Mouse (Mus musculus) kidney, postnatal 0 days (tissue): ENCODE measurements around the gene Gprc5c. TPM values are rescaled to one million over a fixed set of nuclear protein-coding genes. Genes with fewer than 3 reads are reported as not detected.

ENCODE experiments used
- ATAC-seq: fragments of 200-750 bp; cut with Nextera tagmentation; replicated peaks from 2 replicates; pipeline ENCODE4 v1.8.0; 2017; ENCODE audit warnings: low read depth, moderate number of reproducible peaks, moderate TSS enrichment, moderate library complexity; ENCODE audit not compliant: low FRiP score
- DNase-seq: peaks from one replicate; pipeline ENCODE4 v3.0.0-alpha.2; 2016; ENCODE audit warnings: low spot score
- H3K27ac ChIP-seq: fragments of 300-500 bp; sonication (generic); 2 replicates; pipeline ENCODE4 v1.5.1; 2014; ENCODE audit warnings: mild to moderate bottlenecking
- H3K27me3 ChIP-seq: fragments of 300-500 bp; sonication (generic); 2 replicates; pipeline ENCODE4 v1.6.1; 2014; ENCODE audit warnings: low read length, mixed read lengths; ENCODE audit not compliant: insufficient read depth
- H3K36me3 ChIP-seq: fragments of 300-500 bp; sonication (generic); 2 replicates; pipeline ENCODE4 v1.6.1; 2014; ENCODE audit warnings: low read length, mixed read lengths; ENCODE audit not compliant: insufficient read depth
- H3K4me1 ChIP-seq: fragments of 300-500 bp; sonication (generic); replicated peaks from 2 replicates; pipeline ENCODE4 v1.6.1; 2014; ENCODE audit warnings: antibody characterized with exemption, low read length, mixed read lengths; ENCODE audit not compliant: insufficient read depth
- H3K4me2 ChIP-seq: fragments of 300-500 bp; sonication (generic); 2 replicates; pipeline ENCODE4 v1.6.1; 2014; ENCODE audit warnings: mild to moderate bottlenecking, low read length, moderate library complexity, mixed read lengths
- H3K4me3 ChIP-seq: fragments of 300-500 bp; sonication (generic); replicated peaks from 2 replicates; pipeline ENCODE4 v1.5.1; 2014; ENCODE audit warnings: low read depth, low read length
- H3K9ac ChIP-seq: fragments of 300-500 bp; sonication (generic); 2 replicates; pipeline ENCODE4 v1.6.1; 2014; ENCODE audit warnings: low read depth, low read length
- H3K9me3 ChIP-seq: fragments of 300-500 bp; sonication (generic); replicated peaks from 2 replicates; pipeline ENCODE4 v1.6.1; 2016; ENCODE audit warnings: low read length, inconsistent platforms, mixed read lengths
- CTCF ChIP-seq: IDR thresholded peaks from 2 replicates; pipeline ENCODE4 v1.5.1; 2016; ENCODE audit warnings: antibody characterized with exemption, low read depth, mild to moderate bottlenecking, moderate library complexity
- WGBS: fragments of 180-500 bp; shearing (Covaris S2); extraction: QIAGEN DNeasy Blood & Tissue Kit; methylation state at CpG from one replicate; pipeline ENCODE4 v1.1.7; 2014; 5-methylcytosine and 5-hydroxymethylcytosine counted together
- polyA plus RNA-seq: library from polyadenylated mRNA; unstranded; fragments of >200 nt; fragmentation: Nextera tagmentation; extraction: Ambion mirVana; gene quantifications from 2 replicates; pipeline ENCODE4 v1.2.1, GENCODE M21; 2015

Gene Gprc5c
- 118 and 131 TPM in 2 replicates for polyA plus RNA-seq

DNA sequence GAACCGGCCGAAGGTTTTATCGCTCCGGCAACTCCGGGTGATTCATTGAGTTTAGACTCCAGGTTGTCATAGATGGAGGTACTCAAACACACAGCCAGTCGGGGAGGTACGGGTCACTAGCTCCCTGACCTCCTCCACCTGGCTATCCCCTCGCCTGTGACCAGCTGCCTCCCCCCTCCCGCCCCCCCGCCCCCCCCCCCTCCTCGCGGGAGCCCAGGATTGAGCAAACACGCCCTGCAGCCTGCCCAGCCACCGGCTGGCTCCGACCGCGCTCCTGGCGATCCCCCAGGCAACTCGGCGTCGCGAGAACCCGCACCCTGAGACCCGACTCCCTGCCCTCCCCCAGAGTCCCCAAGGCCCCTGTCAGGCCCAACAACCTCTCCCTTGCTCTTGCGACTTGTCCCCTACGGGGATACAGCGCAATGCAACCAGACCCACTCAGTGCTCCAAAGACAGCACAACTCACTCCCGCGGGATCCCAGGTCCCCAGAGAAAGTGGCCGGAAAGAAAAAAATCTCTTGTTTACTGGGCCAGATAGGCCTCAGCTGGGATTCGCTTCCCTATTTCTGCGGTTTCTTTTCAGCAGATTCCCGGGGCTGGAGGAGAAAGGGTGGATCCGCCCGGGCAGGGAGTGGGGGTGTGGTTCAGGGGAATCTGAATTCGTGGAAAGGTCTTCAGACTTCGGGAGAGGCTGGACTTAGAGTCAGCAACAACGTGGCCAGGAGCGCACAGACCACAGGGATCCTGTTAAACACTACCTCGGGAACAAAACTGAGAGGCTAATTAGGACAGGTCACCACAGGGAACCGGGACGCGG, at the start of gene Gprc5c:
Gene Gprc5c, plus strand, starts transcription at position 701 of the 817 bp plus-strand sequence.
- H3K9me3 ChIP-seq: no peaks in the 10 kb centered on the region
- ATAC-seq (peak; percentile 81), DNase-seq (peak; percentile 90)
- H3K36me3 ChIP-seq: no peaks in the 10 kb centered on the region
- H3K9ac ChIP-seq: peak within 1 kb of the TSS; percentile 93
- H3K27me3 ChIP-seq: no peaks in the 10 kb centered on the region
- under 1% methylated on average over 39 of the region's 43 CpGs for WGBS
- peak within 1 kb of the TSS; percentile 64 for H3K4me2 ChIP-seq
- H3K27ac ChIP-seq: peak within 1 kb of the TSS; percentile 99
- TF ChIP-seq CTCF: no peak
- peaks cover 16% of the 10 kb centered on the region for H3K4me1 ChIP-seq
- peak within 1 kb of the TSS; percentile 95 for H3K4me3 ChIP-seq

DNA sequence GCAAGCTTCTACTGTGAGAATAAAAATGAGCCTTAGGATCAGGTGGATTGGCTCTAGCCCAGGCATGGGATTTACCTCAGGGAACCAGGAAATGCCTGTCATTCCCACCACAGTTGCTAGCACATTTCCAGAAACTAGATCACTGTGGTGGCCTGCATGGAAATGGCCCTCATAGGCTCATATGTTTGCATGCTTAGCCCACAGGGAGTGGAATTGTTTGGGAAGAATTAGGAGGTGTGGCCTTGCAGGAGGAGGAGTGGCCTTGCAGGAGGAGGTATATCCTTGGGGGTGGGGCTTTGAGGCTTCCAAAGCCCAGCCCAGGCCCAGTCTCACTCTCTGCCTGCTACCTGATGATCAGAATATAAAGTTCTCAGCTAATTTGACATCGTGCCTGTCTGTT, 49.0 kb upstream of the Gprc5c start:
- Histone ChIP-seq H3K4me1 (0 out of 2 replicates have a peak, but pooled peaks cover 3% of the 10 kb centered on the region), H3K9ac (no peak overlapping the region), H3K4me3 (no peak overlapping the region), H3K9me3 (no peaks in the 10 kb centered on the region), H3K36me3 (no peaks in the 10 kb centered on the region), H3K4me2 (no peak overlapping the region), H3K27me3 (no peaks in the 10 kb centered on the region), H3K27ac (no peak overlapping the region)
- DNase-seq (no peak), ATAC-seq (no peak)
- WGBS: 91% methylated on average over 1 of the region's 1 CpGs
- no peak for TF ChIP-seq CTCF

DNA sequence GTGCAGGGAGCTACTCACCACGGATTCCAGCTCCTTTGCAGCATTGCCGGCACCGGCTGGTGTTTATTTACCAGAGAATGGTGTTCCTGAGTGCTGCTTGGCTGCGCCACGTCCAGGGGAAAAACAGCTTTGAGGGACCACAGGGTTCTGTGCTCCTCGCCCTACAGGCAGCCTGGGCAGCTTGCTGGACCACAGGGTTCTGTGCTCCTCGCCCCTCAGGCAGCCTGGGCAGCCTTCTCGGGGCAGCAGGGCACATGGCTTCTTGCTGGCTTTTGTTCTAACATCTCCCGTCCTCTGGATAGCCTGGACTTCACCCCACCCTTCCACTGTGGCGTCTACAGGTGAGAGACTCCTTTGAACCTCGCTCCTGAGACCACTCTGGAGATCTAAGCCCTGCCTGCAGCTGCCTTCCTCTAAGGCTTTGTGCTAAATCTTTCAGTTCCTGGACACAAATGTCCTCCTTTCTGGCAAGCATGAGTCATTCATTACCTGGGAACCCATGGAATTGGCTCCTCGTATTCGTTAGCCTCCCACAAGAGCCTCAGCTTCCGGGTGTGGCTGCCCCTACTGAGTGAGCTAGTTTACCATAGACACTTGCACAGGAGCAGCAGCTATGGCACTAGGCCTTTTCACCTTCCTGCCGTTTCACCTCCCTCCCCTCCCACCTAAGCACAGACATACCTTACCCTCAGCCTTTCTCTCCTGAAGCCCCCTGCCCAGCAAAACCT, 48.2 kb upstream of the Gprc5c start:
- Histone ChIP-seq H3K9ac (no peak overlapping the region), H3K4me2 (no peak overlapping the region), H3K36me3 (no peaks in the 10 kb centered on the region), H3K4me3 (no peak overlapping the region), H3K9me3 (no peaks in the 10 kb centered on the region), H3K27ac (no peak overlapping the region), H3K4me1 (0 out of 2 replicates have a peak, but pooled peaks cover 3% of the 10 kb centered on the region), H3K27me3 (no peaks in the 10 kb centered on the region)
- DNase-seq: no peak
- no peak for ATAC-seq
- 55% methylated on average over 15 of the region's 15 CpGs for WGBS
- no peak for TF ChIP-seq CTCF

DNA sequence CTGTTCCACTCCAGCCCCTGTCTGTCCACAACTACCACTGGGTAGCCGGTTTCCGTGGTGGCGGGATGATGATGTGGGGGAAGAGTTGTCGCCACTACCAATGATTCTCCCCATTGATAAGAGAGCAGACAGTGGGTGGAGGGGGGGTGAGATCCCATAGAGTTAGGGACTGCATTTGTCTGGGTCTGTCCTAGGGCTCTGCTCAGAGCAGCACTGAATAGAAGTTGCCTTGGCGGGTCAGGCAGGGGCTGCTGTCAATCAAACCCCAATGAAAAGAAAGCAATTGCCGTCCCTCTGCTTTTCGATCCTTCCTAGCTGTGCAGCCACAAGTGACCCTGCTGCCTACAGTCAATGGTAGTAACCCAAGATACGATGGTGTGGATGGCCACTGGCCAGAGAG, 47.0 kb upstream of the Gprc5c start:
- no peak overlapping the region for H3K27ac ChIP-seq
- no peaks in the 10 kb centered on the region for H3K27me3 ChIP-seq
- 64% methylated on average over 8 of the region's 8 CpGs for WGBS
- DNase-seq: no peak
- no peak overlapping the region for H3K4me3 ChIP-seq
- no peak overlapping the region for H3K9ac ChIP-seq
- 0 out of 2 replicates have a peak, but pooled peaks cover 3% of the 10 kb centered on the region for H3K4me1 ChIP-seq
- no peak overlapping the region for H3K4me2 ChIP-seq
- ATAC-seq: no peak
- H3K9me3 ChIP-seq: no peaks in the 10 kb centered on the region
- no peaks in the 10 kb centered on the region for H3K36me3 ChIP-seq
- no peak for TF ChIP-seq CTCF

DNA sequence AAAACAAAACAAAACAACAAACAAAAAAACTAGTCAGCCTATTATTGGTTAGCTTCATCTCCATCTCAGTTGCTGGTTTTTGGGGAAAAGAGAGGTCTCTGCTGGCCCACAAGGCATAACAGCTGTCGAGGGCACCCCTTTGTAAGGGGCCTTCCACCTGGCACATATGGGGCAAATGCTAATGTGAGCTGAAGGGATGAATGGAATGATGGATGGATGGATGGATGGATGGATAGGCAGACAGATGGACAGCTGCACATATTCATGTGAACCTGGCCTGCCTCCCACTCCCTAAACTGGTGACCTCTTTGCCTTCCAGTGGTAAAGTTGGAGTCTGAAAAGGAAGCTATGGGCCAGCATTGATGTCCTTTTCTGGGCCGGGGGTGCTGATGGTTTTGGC, 43.9 kb upstream of the Gprc5c start:
- H3K9ac ChIP-seq: no peak overlapping the region
- H3K36me3 ChIP-seq: no peaks in the 10 kb centered on the region
- no peaks in the 10 kb centered on the region for H3K9me3 ChIP-seq
- no peak for DNase-seq
- no peak overlapping the region for H3K4me2 ChIP-seq
- ATAC-seq: no peak
- H3K4me1 ChIP-seq: 0 out of 2 replicates have a peak, but pooled peaks cover 3% of the 10 kb centered on the region
- WGBS: 82% methylated on average over 2 of the region's 2 CpGs
- no peaks in the 10 kb centered on the region for H3K27me3 ChIP-seq
- H3K4me3 ChIP-seq: no peak overlapping the region
- no peak for TF ChIP-seq CTCF
- H3K27ac ChIP-seq: no peak overlapping the region

DNA sequence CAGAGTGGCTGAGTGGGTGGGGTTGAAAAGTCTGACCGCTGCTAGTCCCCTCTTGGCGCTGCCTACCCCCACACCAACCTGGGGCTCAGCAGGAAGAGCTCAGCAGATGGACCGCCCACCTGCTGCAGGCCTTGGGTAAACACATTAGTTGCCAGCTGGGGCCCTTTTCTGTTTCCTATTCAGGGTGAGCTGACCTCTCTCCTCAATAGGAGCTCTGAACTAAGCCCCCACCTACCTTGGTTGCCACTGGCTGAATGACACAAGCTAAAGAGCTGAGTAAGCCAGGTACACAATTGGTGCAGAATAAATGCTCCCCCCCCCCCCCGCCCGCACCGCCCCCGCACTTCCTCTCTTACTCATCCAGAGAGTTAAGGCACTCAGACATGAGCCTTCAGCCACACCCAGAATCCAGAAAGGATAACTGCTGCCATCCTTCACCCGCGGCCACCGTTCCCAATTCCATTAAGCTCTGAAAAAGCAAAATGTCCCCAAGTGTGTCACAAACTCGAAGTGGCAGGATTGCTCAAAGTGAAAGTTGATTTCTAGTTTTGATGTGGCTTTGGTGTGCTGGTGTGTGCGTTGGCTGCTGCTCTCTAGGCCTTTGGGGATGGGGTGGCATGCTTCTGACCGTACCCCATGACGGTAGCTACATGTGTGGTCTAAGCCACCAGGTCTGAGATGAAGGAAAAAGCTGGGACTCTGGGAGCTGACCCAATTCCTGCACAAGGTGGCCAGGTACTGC, 43.1 kb upstream of the Gprc5c start:
- DNase-seq (no peak), ATAC-seq (no peak)
- no peak overlapping the region for H3K9ac ChIP-seq
- H3K27me3 ChIP-seq: no peaks in the 10 kb centered on the region
- 0 out of 2 replicates have a peak, but pooled peaks cover 1% of the 10 kb centered on the region for H3K4me1 ChIP-seq
- no peak overlapping the region for H3K27ac ChIP-seq
- TF ChIP-seq CTCF: no peak
- no peak overlapping the region for H3K4me3 ChIP-seq
- no peaks in the 10 kb centered on the region for H3K36me3 ChIP-seq
- H3K4me2 ChIP-seq: no peak overlapping the region
- H3K9me3 ChIP-seq: no peaks in the 10 kb centered on the region
- 38% methylated on average over 14 of the region's 14 CpGs for WGBS
